Mouse (Mus musculus): Measurements from ENCODE around the gene Ctsd. TPM values are rescaled to one million over a fixed set of nuclear protein-coding genes. Genes with fewer than 3 reads are reported as not detected.

Gene Ctsd
- total and polyA plus RNA-seq, 3 experiments, result 61.2 to 107 (median 104) TPM

GRCm38 (mm10) chr7:142433623-142434022, 45.8 kb upstream of the Ctsd start:
- peaks cover 0 to under 1% of the 10 kb centered on the region in 2 experiments; a peak in 2 of 4 replicates for H3K4me1 ChIP-seq (ENCODE audit: control insufficient read depth in 1 of 2, insufficient read depth in 2 of 2)
- DNase-seq (ENCODE audit: extremely low read depth), result no peak
- dilution Hi-C loops (cut with MboI; ENCODE audit: extremely low pct_ligation_motif_present, extremely low pct_unique_long_range_greater_than_20kb, low sequenced_read_pairs) (no loop called here), in situ Hi-C loops (cut with MboI; ENCODE audit: low pct_ligation_motif_present, low pct_unique_long_range_greater_than_20kb, low sequenced_read_pairs) (no loop called here)
- H3K79me2 ChIP-seq (replicated peaks; ENCODE audit: control insufficient read depth, extremely low read depth, insufficient read depth, poor library complexity, severe bottlenecking), result no peaks in the 10 kb centered on the region
- no peak overlapping the region for H3K4me2 ChIP-seq (ENCODE audit: insufficient read depth, low read depth, poor library complexity, severe bottlenecking)
- no peak overlapping the region for H3K27ac ChIP-seq (ENCODE audit: insufficient read depth, low read depth)
- H3K36me3 ChIP-seq (replicated peaks in 1 of 2; ENCODE audit: control insufficient read depth in 1 of 2, insufficient read depth in 1 of 2, low read length in 1 of 2), result no peaks in the 10 kb centered on the region
- H3K27me3 ChIP-seq (replicated peaks), result peaks cover 15% of the 10 kb centered on the region
- no peak for TF ChIP-seq POLR2AphosphoS2 (IDR thresholded peaks at IDR 0.05; ENCODE audit: low read depth, low read length)
- no peak for TF ChIP-seq USF2 (conservative IDR thresholded peaks at IDR 0.05; ENCODE audit: low read depth, low read length)
- TF ChIP-seq MAZ (IDR thresholded peaks at IDR 0.05; ENCODE audit: low read depth, low read length), result no peak
- TF ChIP-seq PAX5 (IDR thresholded peaks at IDR 0.05; ENCODE audit: low read length), result no peak
- no peak for TF ChIP-seq ZC3H11A (IDR thresholded peaks at IDR 0.05; ENCODE audit: low read depth, low read length)
- TF ChIP-seq ZNF384 (IDR thresholded peaks at IDR 0.05; ENCODE audit: low read depth, low read length), result no peak
- TF ChIP-seq EP300 (IDR thresholded peaks at IDR 0.05; ENCODE audit: low read length), result no peak
- TF ChIP-seq SMC3 (IDR thresholded peaks at IDR 0.05; ENCODE audit: low read depth, low read length), result no peak
- no peak for TF ChIP-seq KAT2A (IDR thresholded peaks at IDR 0.05; ENCODE audit: insufficient replicate concordance, low read length)
- TF ChIP-seq POLR2A (IDR thresholded peaks at IDR 0.05; ENCODE audit: low read depth, low read length), result no peak
- TF ChIP-seq ETS1 (conservative IDR thresholded peaks at IDR 0.05; ENCODE audit: low read depth, low read length), result no peak
- no peak for TF ChIP-seq JUND (conservative IDR thresholded peaks at IDR 0.05; ENCODE audit: low read depth, low read length)
- no peak for TF ChIP-seq JUN (IDR thresholded peaks at IDR 0.05; ENCODE audit: insufficient read depth, low read depth, low read length)
- no peak for TF ChIP-seq CTCF (conservative IDR thresholded peaks at IDR 0.05 in 1 of 2, IDR thresholded peaks at IDR 0.05 in 1 of 2; ENCODE audit: low read depth in 2 of 2, low read length in 2 of 2)
- no peak for TF ChIP-seq BHLHE40 (IDR thresholded peaks at IDR 0.05; ENCODE audit: low read depth, low read length)
- TF ChIP-seq ZKSCAN1 (IDR thresholded peaks at IDR 0.05; ENCODE audit: borderline replicate concordance, low read depth, low read length), result no peak
- no peak overlapping the region for H3K4me3 ChIP-seq (replicated peaks in 1 of 3; ENCODE audit: low read depth in 2 of 3, low read length in 2 of 3, poor library complexity in 1 of 3)
- H3K9ac ChIP-seq (ENCODE audit: insufficient read depth, low read depth), result no peak overlapping the region
- no peaks in the 10 kb centered on the region for H3K9me3 ChIP-seq (replicated peaks; ENCODE audit: low read length)

DNA sequence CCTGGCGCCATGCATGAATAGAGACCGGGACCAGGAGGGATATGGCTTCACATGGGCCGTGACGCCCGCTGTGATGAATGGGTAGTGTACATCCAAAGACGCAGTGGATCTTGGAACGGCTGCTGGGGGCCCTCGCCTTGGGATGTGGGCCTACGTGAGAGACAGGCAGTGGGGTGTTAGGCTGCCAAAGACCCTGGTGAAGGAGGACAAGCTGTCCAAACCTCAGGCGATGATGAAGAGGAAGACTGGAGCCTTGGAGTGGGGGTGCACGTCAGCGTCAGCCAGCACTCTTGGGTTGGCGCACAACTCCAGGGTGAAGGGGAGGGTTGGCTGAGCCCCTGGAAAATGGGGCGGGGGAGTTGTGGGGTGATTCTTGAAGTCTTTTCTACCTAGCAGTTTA, 43.3 kb upstream of the Ctsd start:
- TF ChIP-seq ZC3H11A (IDR thresholded peaks at IDR 0.05; ENCODE audit: low read depth, low read length) (no peak), PAX5 (IDR thresholded peaks at IDR 0.05; ENCODE audit: low read length) (no peak), TBP (conservative IDR thresholded peaks at IDR 0.05; ENCODE audit: low read depth, low read length) (no peak), ZNF384 (IDR thresholded peaks at IDR 0.05; ENCODE audit: low read depth, low read length) (no peak), SMC3 (IDR thresholded peaks at IDR 0.05; ENCODE audit: low read depth, low read length) (no peak), MAZ (IDR thresholded peaks at IDR 0.05; ENCODE audit: low read depth, low read length) (no peak), ETS1 (conservative IDR thresholded peaks at IDR 0.05; ENCODE audit: low read depth, low read length) (no peak), BHLHE40 (IDR thresholded peaks at IDR 0.05; ENCODE audit: low read depth, low read length) (no peak), UBTF (IDR thresholded peaks at IDR 0.05; ENCODE audit: low read depth, low read length) (no peak), SIN3A (IDR thresholded peaks at IDR 0.05; ENCODE audit: low read length) (no peak), ZKSCAN1 (IDR thresholded peaks at IDR 0.05; ENCODE audit: borderline replicate concordance, low read depth, low read length) (no peak), TCF12 (IDR thresholded peaks at IDR 0.05; ENCODE audit: low read depth, low read length) (no peak), CTCF (conservative IDR thresholded peaks at IDR 0.05 in 1 of 2, IDR thresholded peaks at IDR 0.05 in 1 of 2; ENCODE audit: low read depth in 2 of 2, low read length in 2 of 2) (no peak)
- no peak overlapping the region for H3K27ac ChIP-seq (ENCODE audit: insufficient read depth, low read depth)
- no peak overlapping the region for H3K4me2 ChIP-seq (ENCODE audit: insufficient read depth, low read depth, poor library complexity, severe bottlenecking)
- no peak overlapping the region for H3K9ac ChIP-seq (ENCODE audit: insufficient read depth, low read depth)
- H3K79me2 ChIP-seq (replicated peaks; ENCODE audit: control insufficient read depth, extremely low read depth, insufficient read depth, poor library complexity, severe bottlenecking), result no peaks in the 10 kb centered on the region
- no peaks in the 10 kb centered on the region for H3K36me3 ChIP-seq (replicated peaks in 1 of 2; ENCODE audit: control insufficient read depth in 1 of 2, insufficient read depth in 1 of 2, low read length in 1 of 2)
- no peaks in the 10 kb centered on the region for H3K9me3 ChIP-seq (replicated peaks; ENCODE audit: low read length)
- DNase-seq (ENCODE audit: extremely low read depth), result no peak
- H3K4me1 ChIP-seq (ENCODE audit: control insufficient read depth in 1 of 2, insufficient read depth in 2 of 2), result peaks cover 6 to 17% of the 10 kb centered on the region in 2 experiments
- dilution Hi-C loops (cut with MboI; ENCODE audit: extremely low pct_ligation_motif_present, extremely low pct_unique_long_range_greater_than_20kb, low sequenced_read_pairs), result no loop called here
- H3K27me3 ChIP-seq (replicated peaks), result peaks cover 13% of the 10 kb centered on the region
- H3K4me3 ChIP-seq (replicated peaks in 1 of 3; ENCODE audit: low read depth in 2 of 3, low read length in 2 of 3, poor library complexity in 1 of 3), result no peak overlapping the region
- in situ Hi-C loops (cut with MboI; ENCODE audit: low pct_ligation_motif_present, low pct_unique_long_range_greater_than_20kb, low sequenced_read_pairs), result no loop called here

All from CH12.LX (cell line).